Mouse (Mus musculus): ENCODE results near the gene Fkbp5.
A peak's percentile ranks its signal among the peaks of the same experiment; 100 is the strongest.
"Not testable (repeated sequence)": the region's sequence is repeated elsewhere in the genome, so short reads cannot be mapped to it uniquely, and the experiment has no call there.

Fkbp5 gene

GRCm38 (mm10) chr17:28418954-28419353 lies 98.4 kb downstream of the Fkbp5 start:
- DNase-seq (ENCODE audit: low spot score): no peak

- not testable (repeated sequence) for DNase-seq (ENCODE audit: low spot score)
Measured at GRCm38 (mm10) chr17:28418481-28418880, 98.8 kb downstream of the Fkbp5 start.

GRCm38 (mm10) chr17:28417771-28418170 lies 99.6 kb downstream of the Fkbp5 start:
- no peak for DNase-seq (ENCODE audit: low spot score)

GRCm38 (mm10) chr17:28415271-28415670 lies 102.1 kb downstream of the Fkbp5 start:
- DNase-seq (ENCODE audit: low spot score): no peak

- DNase-seq (ENCODE audit: low spot score): no peak
Measured at GRCm38 (mm10) chr17:28411381-28411960, 105.9 kb downstream of the Fkbp5 start.

GRCm38 (mm10) chr17:28410731-28411130 lies 106.6 kb downstream of the Fkbp5 start:
- DNase-seq (ENCODE audit: low spot score): no peak

- no peak for DNase-seq (ENCODE audit: low spot score)
Measured at GRCm38 (mm10) chr17:28408251-28408918, 108.9 kb downstream of the Fkbp5 start.

- peak; percentile 57 for DNase-seq (ENCODE audit: low spot score)
Measured at GRCm38 (mm10) chr17:28407418-28408250, 109.7 kb downstream of the Fkbp5 start.

- no peak for DNase-seq (ENCODE audit: low spot score)
Measured at GRCm38 (mm10) chr17:28406471-28406870, 110.9 kb downstream of the Fkbp5 start.

GRCm38 (mm10) chr17:28404745-28405144 lies 112.6 kb downstream of the Fkbp5 start:
- DNase-seq (ENCODE audit: low spot score): not testable (repeated sequence)

GRCm38 (mm10) chr17:28404301-28404700 lies 113.0 kb downstream of the Fkbp5 start:
- DNase-seq (ENCODE audit: low spot score): no peak

GRCm38 (mm10) chr17:28394994-28395393 lies 122.3 kb downstream of the Fkbp5 start:
- DNase-seq (ENCODE audit: low spot score): no peak

- DNase-seq (ENCODE audit: low spot score): no peak
Measured at GRCm38 (mm10) chr17:28394051-28394765, 123.1 kb downstream of the Fkbp5 start.

GRCm38 (mm10) chr17:28391568-28392432 lies 125.5 kb downstream of the Fkbp5 start:
- no peak for DNase-seq (ENCODE audit: low spot score)

GRCm38 (mm10) chr17:28388534-28388933 lies 128.8 kb downstream of the Fkbp5 start:
- DNase-seq (ENCODE audit: low spot score): no peak

GRCm38 (mm10) chr17:28386150-28386905 lies 131.0 kb downstream of the Fkbp5 start:
- peak; percentile 75 for DNase-seq (ENCODE audit: low spot score)

GRCm38 (mm10) chr17:28384298-28384697 lies 133.0 kb downstream of the Fkbp5 start:
- DNase-seq (ENCODE audit: low spot score): no peak

- DNase-seq (ENCODE audit: low spot score): no peak
Measured at GRCm38 (mm10) chr17:28380255-28380654, 137.1 kb downstream of the Fkbp5 start.

- no peak for DNase-seq (ENCODE audit: low spot score)
Measured at GRCm38 (mm10) chr17:28375592-28376061, 141.7 kb downstream of the Fkbp5 start.

GRCm38 (mm10) chr17:28374494-28374893 lies 142.8 kb downstream of the Fkbp5 start:
- DNase-seq (ENCODE audit: low spot score): no peak
